Mouse (Mus musculus) midbrain, embryonic 10.5 days (tissue): ENCODE measurements around the gene Stat6. TPM values are rescaled to one million over a fixed set of nuclear protein-coding genes. Genes with fewer than 3 reads are reported as not detected.
A peak's percentile ranks its signal among the peaks of the same experiment; 100 is the strongest.

Experiments
- DNase-seq: peaks from one replicate; pipeline ENCODE4 v3.0.0-alpha.2; 2017; ENCODE audit warnings: low spot score
- H3K27ac ChIP-seq: fragments of 300-500 bp; sonication (generic); replicated peaks from 2 replicates; pipeline ENCODE4 v1.5.1; 2016; ENCODE audit warnings: mild to moderate bottlenecking
- H3K27me3 ChIP-seq: fragments of 300-500 bp; sonication (generic); 2 replicates; pipeline ENCODE4 v1.6.1; 2016; ENCODE audit warnings: low read depth, mild to moderate bottlenecking; ENCODE audit not compliant: poor library complexity, severe bottlenecking
- H3K36me3 ChIP-seq: fragments of 300-500 bp; sonication (generic); 2 replicates; pipeline ENCODE4 v1.6.1; 2016; ENCODE audit warnings: mild to moderate bottlenecking, moderate library complexity
- H3K4me1 ChIP-seq: fragments of 300-500 bp; sonication (generic); 2 replicates; pipeline ENCODE4 v1.6.1; 2016
- H3K4me3 ChIP-seq: fragments of 300-500 bp; sonication (generic); 2 replicates; pipeline ENCODE4 v1.5.1; 2016; ENCODE audit warnings: mild to moderate bottlenecking, moderate library complexity
- H3K9me3 ChIP-seq: fragments of 300-500 bp; sonication (generic); replicated peaks from 2 replicates; pipeline ENCODE4 v1.6.1; 2016; ENCODE audit warnings: mild to moderate bottlenecking
- WGBS: fragments of 180-500 bp; shearing (Covaris S2); methylation state at CpG from one replicate; pipeline ENCODE4 v1.1.7; 2016; 5-methylcytosine and 5-hydroxymethylcytosine counted together
- polyA plus RNA-seq: library from polyadenylated mRNA; unstranded; fragments of >200 nt; fragmentation: Nextera tagmentation; extraction: Ambion mirVana; gene quantifications from 2 replicates; pipeline ENCODE4 v1.2.1, GENCODE M21; 2016

Stat6 gene
- polyA plus RNA-seq, 1 experiment from 2014 or later, result 8.2 TPM

DNA sequence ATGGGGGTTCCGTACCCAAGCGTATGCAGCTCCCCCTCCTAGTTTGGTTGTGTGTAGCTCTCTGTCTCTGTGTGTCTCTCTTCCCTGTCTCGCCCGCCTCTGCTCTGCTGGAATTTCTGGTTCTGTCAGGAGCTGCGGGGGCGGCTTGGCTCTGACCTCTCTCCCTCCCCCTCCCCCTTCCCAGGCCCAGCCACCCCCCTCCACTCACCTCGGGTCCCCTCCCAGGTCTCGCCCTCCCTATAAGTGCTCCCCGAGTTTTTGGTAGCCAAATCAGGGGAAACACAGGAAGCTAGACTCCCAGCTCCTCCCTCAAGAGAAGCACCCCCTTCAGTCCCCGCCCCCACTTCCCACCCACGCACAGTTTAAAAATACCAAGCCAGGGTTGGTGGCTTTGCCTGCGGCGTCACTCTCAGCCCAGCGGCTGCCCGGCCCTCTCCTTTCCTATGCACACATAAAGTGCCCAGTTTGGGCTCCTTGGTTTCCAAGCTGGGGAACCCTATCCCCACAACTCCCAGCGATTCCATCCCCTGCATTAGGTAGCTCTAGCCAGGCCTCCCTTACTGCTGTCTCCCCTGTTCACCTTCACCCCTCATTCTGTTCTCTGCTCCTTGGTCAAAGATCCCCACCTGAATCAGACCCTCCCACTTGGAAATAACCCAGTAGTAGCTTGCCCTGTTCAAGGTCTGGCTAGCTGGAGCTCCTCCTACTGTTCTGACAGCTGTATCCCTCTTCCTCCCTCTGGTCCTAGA lies 19.3 kb downstream of the Stat6 start:
- Histone ChIP-seq H3K9me3 (no peaks in the 10 kb centered on the region), H3K27ac (peak overlapping the region; percentile 28; the same call in 1 of the 2 replicates), H3K36me3 (no peaks in the 10 kb centered on the region), H3K4me1 (peaks cover 59% of the 10 kb centered on the region), H3K4me3 (peak overlapping the region; percentile 37), H3K27me3 (peaks cover 100% of the 10 kb centered on the region)
- WGBS, result 2% methylated on average over 16 of the region's 16 CpGs
- peak; percentile 41 for DNase-seq

DNA sequence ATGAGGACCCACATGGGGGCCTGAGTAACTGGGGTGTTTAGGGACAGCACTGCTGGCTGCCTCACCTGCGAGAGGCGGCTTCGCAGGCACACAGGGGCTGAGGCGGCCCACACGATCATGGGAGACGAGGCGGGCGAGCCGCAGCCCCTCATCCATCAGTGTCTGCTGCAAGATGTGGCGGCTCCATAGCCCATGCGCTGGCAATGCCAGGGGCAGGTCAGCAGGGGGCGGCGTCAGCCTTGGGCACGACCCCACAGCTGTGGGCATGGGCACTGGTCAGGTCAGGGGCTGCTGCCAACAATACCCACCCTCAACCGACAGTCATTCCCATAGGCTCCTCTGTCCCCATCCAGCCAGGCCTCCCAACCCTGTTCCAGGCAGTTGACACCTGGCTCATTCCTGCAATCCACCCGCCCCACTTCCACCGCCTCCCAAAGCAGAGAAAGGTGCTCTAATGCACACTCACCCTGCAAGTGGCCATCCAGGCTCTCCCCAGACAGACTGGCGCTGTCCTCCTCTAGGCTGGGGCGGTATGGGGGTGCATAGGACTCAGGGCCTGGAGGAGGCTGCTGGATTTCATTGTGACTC lies 20.0 kb downstream of the Stat6 start:
- Histone ChIP-seq H3K36me3 (no peaks in the 10 kb centered on the region), H3K27ac (no peak overlapping the region), H3K4me1 (peaks cover 66% of the 10 kb centered on the region), H3K27me3 (peaks cover 100% of the 10 kb centered on the region), H3K9me3 (no peaks in the 10 kb centered on the region), H3K4me3 (peak overlapping the region; percentile 37)
- peak; percentile 41 for DNase-seq
- 10% methylated on average over 19 of the region's 19 CpGs for WGBS

DNA sequence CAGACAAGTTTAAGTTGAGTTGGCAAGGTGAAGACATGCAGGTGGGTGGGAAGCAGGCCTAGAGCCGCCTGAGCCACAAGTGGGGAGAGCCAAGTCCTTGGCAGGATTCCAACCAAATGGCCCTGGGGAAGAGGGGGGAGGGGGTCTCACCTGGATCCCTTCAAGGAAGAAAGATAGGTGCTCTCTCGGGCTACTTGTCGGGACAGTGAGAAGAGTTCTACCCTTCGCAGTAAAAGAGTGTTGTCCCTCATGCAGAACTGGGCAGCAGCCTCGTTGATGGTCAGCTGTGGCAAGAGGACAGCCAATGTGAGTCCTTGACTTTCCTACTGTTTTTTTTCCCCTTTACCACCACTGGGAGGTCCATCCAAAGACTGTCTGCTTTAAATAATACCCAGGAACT lies 20.8 kb downstream of the Stat6 start:
- peaks cover 100% of the 10 kb centered on the region for H3K27me3 ChIP-seq
- H3K9me3 ChIP-seq, result no peaks in the 10 kb centered on the region
- no peaks in the 10 kb centered on the region for H3K36me3 ChIP-seq
- H3K4me1 ChIP-seq, result peaks cover 68% of the 10 kb centered on the region
- 21% methylated on average over 5 of the region's 5 CpGs for WGBS
- H3K27ac ChIP-seq, result no peak overlapping the region
- H3K4me3 ChIP-seq, result no peak overlapping the region
- no peak for DNase-seq

DNA sequence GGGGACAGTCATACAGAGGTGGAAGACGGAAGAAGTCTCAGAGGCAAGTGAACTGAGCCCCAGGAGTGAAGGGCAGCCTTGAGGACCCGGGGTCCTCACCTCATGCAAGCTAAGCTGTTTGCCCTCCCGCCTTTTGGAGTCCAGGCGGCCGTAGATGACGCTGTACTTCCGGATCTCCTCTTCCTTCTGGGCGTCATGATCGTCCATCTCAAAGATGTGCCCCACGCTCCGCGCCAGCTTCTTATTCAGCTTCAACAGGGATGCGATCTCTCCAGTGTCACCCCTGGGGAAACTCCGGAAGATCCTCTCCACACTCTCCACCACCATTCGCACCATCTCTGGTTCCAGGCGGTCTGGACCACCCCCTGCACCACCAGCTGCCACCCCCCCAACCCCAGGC lies 21.4 kb downstream of the Stat6 start:
- H3K9me3 ChIP-seq, result no peaks in the 10 kb centered on the region
- no peak overlapping the region for H3K27ac ChIP-seq
- peak overlapping the region; percentile 23 for H3K4me3 ChIP-seq
- 14% methylated on average over 16 of the region's 16 CpGs for WGBS
- no peak for DNase-seq
- H3K4me1 ChIP-seq, result peaks cover 74% of the 10 kb centered on the region
- no peaks in the 10 kb centered on the region for H3K36me3 ChIP-seq
- peaks cover 100% of the 10 kb centered on the region for H3K27me3 ChIP-seq

DNA sequence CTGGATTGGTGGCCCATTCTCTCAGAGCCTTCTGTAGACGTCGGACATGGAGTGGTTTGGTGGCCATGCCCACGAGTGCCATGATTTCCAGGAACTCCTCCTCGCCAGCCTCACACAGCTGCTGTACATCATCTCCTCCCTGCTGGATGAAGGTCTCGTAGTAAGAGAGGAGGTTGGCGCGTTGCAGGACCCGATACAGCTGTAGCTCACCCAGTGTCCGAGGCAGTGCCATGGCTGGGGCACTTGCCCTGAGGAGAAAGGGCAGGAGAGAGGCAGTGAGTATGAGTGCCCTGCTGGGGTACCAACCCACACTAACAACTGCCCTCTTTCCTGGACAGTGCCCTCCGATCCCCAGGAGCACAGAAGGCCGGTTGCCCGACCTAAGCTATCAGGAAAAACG lies 22.1 kb downstream of the Stat6 start:
- H3K27me3 ChIP-seq, result peaks cover 100% of the 10 kb centered on the region
- H3K4me1 ChIP-seq, result peaks cover 75% of the 10 kb centered on the region

DNA sequence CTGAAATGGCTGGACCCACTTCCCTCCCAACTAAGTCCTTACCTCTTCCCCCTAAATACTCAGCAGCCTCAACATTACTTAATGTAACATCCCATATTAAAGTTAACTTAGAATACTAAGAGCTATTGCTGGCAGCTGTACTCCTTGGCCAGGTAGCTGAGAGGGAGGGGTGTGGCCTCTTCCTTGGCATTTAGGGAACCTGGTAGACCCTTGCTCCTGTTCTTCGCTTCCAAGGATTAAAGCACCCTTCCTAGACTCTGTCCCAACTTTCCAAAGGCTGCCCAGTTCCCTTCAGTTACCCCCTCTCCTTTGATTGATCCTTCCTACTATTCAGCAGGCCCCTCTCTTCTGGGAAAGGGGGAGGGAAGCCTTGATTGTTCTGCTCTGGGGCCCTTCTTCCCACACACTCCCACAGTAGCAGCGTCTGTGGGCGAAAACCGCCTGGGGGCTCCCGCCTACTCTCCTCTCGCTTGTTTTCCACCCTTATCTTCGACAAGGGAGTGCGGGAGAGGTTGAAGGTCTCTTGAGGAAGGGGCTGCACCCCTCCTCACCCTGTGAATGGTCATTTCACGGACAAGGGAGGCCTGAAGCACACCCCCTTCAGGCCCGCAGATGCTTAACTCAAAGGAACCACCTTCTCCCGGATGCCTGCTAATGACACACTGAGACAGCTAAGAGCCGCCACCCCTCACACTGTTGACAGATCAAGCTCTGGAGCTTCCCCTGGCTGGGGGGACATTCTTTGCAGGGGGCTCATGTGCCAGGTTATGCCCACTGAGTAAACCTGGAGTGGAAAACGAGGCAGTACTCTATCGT lies 22.8 kb downstream of the Stat6 start:
- H3K36me3 ChIP-seq, result no peaks in the 10 kb centered on the region
- peaks cover 93% of the 10 kb centered on the region for H3K27me3 ChIP-seq
- no peaks in the 10 kb centered on the region for H3K9me3 ChIP-seq
- H3K27ac ChIP-seq, result peak overlapping the region; percentile 82; the same call in 1 of the 2 replicates
- WGBS, result 3% methylated on average over 14 of the region's 14 CpGs
- DNase-seq, result peak; percentile 44
- peaks cover 75% of the 10 kb centered on the region for H3K4me1 ChIP-seq
- H3K4me3 ChIP-seq, result peak overlapping the region; percentile 75

More for the DNA sequence above, 22.1 kb downstream of the Stat6 start:
- no peaks in the 10 kb centered on the region for H3K36me3 ChIP-seq
- no peaks in the 10 kb centered on the region for H3K9me3 ChIP-seq
- no peak for DNase-seq
- no peak overlapping the region for H3K27ac ChIP-seq
- H3K4me3 ChIP-seq, result peak overlapping the region; percentile 75; the same call in 1 of the 2 replicates
- WGBS, result 15% methylated on average over 13 of the region's 13 CpGs

DNA sequence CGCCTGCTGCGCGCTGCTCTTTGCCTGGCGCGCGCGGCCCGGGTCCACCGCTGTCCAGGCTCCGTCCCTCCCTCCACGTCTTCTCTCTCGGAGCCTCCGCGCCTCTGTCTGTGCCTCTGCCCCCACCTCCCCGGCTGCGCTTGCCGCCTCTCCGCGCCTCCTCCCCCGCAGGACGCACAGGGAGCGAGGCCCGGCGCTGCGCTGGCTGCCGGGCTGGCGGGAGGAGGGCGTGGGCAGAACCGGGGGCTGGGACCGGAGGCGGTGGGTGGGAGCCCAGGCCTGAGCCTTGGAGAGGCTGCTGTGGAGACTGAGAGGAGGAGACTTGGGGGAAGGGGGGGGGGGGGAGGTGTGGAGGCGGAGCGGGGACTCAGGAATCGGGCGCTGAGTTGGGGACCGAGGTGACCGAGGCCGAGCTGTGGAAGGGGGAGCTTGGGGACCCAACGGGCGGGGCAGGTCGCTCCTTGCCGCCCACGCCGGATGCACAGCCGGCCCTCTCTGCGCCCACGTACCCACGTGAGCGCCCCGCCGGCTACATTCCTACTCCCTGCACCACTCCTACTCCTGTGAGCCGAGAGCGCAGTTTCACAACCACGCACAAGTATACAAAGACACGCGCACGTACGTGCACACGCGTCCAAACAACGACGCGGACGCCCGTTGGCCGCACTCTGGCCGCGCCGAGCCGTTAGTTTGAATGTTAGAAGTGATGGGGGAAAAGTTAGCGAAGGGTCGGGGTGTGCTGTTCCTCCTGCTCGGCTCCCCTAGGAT lies 23.9 kb downstream of the Stat6 start, which contains the start of gene Nemp1:
TSS of gene Nemp1 (plus strand) at position 401 of the 768 bp plus-strand sequence.
- under 1% methylated on average over 63 of the region's 73 CpGs for WGBS
- peaks cover 69% of the 10 kb centered on the region for H3K4me1 ChIP-seq
- H3K36me3 ChIP-seq, result no peaks in the 10 kb centered on the region
- peak within 1 kb of the TSS; percentile 75 for H3K4me3 ChIP-seq
- peaks cover 82% of the 10 kb centered on the region for H3K27me3 ChIP-seq
- DNase-seq, result peak; percentile 77
- no peaks in the 10 kb centered on the region for H3K9me3 ChIP-seq
- peak within 1 kb of the TSS; percentile 82 for H3K27ac ChIP-seq

DNA sequence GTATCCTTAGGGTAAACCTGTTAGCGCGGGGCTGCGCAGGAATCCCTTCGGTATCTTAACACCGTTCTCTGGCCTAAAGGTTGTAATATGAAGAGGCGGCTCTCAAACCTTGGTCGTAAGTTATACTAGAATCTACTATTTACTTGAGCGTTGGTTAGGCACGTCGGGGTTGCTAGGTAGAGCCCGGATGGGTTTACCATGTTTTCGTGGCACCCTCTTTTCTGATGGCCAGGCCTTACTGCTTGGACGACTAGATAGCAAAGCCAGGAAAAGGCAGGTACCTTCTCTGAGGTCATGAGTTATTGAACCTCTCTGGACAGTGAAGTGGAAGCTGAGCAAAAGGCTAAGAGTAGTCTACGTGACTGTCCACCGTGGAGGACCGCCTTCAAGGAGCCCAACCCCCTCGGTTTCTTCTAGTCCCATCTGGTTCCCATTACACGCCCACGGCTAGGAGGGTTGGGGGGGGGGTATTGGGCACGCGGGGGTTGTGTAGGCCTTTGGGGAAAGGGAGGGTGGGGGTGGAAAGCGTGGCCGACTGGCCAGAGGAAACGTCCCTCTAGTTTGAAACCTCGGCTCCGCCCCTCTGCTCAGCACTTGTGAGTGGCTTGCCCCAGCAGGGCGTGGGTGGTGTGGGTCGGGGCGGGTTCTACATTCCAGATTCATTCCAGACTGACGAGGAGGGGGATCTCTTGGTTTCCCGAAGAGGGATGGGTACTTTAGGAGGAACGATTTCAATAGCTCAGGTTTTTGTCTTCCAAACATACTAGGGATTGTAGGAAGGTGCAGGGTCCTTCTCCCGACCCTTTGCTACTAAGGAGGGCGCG lies 24.7 kb downstream of the Stat6 start:
- DNase-seq, result peak; percentile 78
- H3K27ac ChIP-seq, result peak overlapping the region; percentile 82
- peak overlapping the region; percentile 75 for H3K4me3 ChIP-seq
- no peaks in the 10 kb centered on the region for H3K9me3 ChIP-seq
- H3K36me3 ChIP-seq, result no peaks in the 10 kb centered on the region
- H3K4me1 ChIP-seq, result peaks cover 61% of the 10 kb centered on the region
- peaks cover 74% of the 10 kb centered on the region for H3K27me3 ChIP-seq
- WGBS, result 1% methylated on average over 35 of the region's 35 CpGs

DNA sequence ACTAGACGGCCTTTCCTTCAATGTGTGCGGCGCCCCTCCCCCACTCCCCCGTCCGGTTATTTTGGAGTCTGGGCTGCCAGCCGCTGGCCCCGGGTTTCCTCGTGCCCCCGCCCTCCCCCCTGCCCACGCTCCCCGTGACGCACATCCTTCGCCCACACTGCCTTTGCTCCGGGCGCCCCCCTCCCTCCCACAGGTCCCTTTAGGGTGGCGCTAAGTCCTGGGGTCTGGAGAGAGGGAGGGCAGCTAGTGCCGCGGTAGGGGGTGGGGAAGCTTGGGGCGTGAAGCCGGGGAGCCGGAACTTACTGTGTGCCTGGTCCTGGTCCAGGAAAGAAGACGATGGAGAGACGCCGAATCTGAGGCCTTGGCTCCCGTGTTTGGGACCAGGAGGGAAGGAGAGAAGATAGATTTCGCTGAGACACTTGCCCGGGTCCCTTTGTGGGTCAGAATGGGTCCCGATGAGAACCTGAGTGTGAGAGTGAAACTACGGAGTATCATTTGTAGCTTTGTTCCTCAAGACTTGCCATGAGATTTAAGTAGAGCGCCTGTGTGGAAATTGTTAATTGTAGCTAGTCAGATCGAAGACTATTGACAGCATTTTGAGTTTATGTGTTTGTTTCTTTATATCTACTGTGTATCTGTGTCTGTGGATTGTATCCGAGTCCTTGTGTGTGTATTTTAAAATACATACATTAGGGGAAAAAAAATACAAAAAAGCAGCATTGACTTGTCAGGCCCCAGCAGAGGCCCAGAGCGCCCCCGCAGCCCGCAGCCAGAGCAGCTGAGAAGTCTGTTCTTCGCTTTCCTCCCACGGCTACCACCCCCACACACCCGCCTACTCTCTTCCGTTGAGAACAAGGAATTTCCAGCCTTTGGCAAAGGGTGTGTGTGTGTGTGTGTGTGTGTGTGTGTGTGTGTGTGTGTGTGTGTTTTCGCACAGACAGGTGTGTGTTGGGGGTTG lies 25.6 kb downstream of the Stat6 start, which contains the start of gene Nab2:
TSS of gene Nab2 (minus strand) at position 476 of the 958 bp plus-strand sequence.
- WGBS, result 3% methylated on average over 40 of the region's 40 CpGs
- H3K4me1 ChIP-seq, result peaks cover 55% of the 10 kb centered on the region
- H3K4me3 ChIP-seq, result peak within 1 kb of the TSS; percentile 75
- peak; percentile 56 for DNase-seq
- no peaks in the 10 kb centered on the region for H3K9me3 ChIP-seq
- no peaks in the 10 kb centered on the region for H3K36me3 ChIP-seq
- H3K27ac ChIP-seq, result peak within 1 kb of the TSS; percentile 82
- peaks cover 65% of the 10 kb centered on the region for H3K27me3 ChIP-seq

DNA sequence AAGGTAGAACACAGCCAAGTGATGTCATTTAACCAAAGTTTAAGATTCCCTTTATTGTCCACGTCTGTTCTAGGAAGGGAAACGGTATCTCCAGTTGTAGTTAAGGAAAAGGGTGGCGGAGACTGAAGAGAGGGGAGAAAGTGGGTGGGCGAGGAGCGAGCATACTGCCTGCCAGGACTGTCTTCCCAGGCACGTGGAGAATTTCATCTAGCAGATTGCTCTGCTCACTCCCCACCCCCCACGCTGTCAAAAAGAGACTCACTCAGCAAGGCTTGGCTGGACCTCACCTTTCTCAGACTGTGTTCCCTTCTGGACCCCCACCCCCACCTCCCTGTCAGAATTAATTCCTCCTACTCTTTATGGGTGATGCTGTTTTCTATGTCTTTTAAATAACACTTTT lies 26.4 kb downstream of the Stat6 start:
- no peak for DNase-seq
- peaks cover 51% of the 10 kb centered on the region for H3K4me1 ChIP-seq
- 27% methylated on average over 7 of the region's 7 CpGs for WGBS
- H3K36me3 ChIP-seq, result no peaks in the 10 kb centered on the region
- peaks cover 57% of the 10 kb centered on the region for H3K27me3 ChIP-seq
- no peaks in the 10 kb centered on the region for H3K9me3 ChIP-seq
- no peak overlapping the region for H3K4me3 ChIP-seq
- no peak overlapping the region for H3K27ac ChIP-seq

DNA sequence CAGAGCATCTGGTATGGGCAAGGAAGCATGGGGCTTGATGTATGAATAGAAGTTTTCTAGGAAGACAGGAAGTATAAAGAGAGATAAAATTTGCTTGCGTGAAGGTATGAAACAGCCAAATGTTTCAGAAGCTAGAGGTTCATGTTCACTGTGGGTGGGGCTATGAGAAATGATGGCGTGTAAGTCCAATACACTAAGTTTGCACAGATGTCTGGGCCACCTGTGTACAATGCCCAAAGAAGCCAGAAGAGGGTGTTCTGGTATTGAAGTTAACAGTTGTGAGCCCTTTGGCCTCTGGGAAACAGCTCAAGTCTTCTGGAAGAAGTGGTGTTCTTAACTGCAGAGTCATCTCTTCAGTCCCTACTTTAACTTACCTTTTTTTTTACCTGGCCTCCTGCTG lies 27.4 kb downstream of the Stat6 start:
- H3K27me3 ChIP-seq, result peaks cover 47% of the 10 kb centered on the region
- 90% methylated on average over 2 of the region's 2 CpGs for WGBS
- H3K4me3 ChIP-seq, result no peak overlapping the region
- H3K36me3 ChIP-seq, result no peaks in the 10 kb centered on the region
- no peak overlapping the region for H3K27ac ChIP-seq
- no peak for DNase-seq
- peaks cover 41% of the 10 kb centered on the region for H3K4me1 ChIP-seq
- H3K9me3 ChIP-seq, result no peaks in the 10 kb centered on the region
